Mouse (Mus musculus) megakaryocyte, embryonic 14.5 days (primary cell): Measurements from ENCODE around the gene Ptpre.

ENCODE experiments used
- FLI1 ChIP-seq: IDR thresholded peaks from 2 replicates; pipeline ENCODE4 v1.6.1; 2012; ENCODE audit warnings: low read length, inconsistent platforms, mixed read lengths
- GATA1 ChIP-seq: IDR thresholded peaks from 3 replicates; pipeline ENCODE4 v1.6.1; 2012; ENCODE audit warnings: mixed read lengths, low read length, inconsistent platforms, borderline replicate concordance

DNA sequence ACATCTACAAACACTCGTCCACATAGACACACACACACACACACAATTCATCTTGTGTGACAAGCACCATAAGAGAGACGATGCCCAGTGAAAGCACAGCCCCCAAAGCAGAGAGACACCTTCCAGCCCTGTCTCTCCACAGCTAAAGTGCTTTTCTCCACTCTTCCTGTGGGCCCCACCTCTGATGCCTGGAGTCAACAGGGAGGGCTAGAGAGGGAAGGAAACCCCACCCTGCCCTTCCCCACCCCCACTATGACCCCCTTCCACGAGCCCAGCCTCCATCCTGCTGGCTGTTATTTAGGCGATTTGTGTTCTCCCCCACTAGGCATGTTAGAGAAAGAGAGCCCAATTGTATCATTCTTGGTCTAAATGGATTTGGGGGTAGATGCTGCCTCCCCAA is 49.1 kb downstream of the Ptpre start:
- TF ChIP-seq GATA1 (no peak), FLI1 (no peak)
